Mouse (Mus musculus): Measurements from ENCODE around the gene Prkg2.

Prkg2 gene

DNA sequence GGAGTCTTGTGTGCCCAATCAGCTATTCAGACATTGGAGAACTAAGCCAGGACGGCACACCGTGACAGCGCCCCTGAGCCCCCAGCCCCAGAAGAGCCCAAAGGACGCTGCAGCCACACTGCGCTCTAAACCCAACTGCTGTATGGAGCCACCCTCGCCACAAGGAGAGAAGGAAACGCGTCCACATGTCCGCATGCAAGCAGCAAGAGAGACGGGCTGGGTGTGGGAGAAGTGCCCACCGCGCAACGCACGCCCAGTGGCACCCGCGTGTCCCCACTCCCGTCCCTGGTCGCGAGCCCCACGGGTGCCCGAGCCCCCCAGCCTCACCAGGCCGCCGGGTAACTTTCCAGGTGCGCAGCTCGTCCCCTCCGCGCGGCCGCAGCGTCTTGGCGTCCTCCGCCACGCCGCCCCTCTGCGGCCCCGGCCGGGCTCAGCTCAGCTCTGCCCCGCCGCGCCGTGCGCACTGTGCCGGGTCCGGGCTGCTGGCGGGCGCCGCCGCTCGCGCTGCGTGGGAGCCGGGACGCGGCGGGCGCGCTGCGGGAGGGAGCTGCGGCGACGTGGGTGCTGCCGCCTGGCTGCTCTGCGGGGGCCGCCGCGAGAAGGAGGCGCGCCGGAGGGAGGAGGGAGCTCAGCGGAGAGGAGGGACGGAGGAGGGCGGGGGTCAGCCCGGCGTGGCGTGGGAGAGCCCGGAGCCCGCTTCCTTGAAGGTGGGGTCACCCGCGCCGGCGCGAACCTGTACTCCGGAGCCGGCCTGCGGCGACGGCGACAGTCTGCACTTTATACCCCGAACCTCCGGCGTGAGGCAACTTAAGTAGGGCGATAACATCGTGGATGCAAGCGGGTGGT, at the start of gene Prkg2:
TSS of gene Prkg2 (minus strand) at position 756 of the 846 bp plus-strand sequence.
- no peak for DNase-seq (ENCODE audit: low read depth, low spot score)

DNA sequence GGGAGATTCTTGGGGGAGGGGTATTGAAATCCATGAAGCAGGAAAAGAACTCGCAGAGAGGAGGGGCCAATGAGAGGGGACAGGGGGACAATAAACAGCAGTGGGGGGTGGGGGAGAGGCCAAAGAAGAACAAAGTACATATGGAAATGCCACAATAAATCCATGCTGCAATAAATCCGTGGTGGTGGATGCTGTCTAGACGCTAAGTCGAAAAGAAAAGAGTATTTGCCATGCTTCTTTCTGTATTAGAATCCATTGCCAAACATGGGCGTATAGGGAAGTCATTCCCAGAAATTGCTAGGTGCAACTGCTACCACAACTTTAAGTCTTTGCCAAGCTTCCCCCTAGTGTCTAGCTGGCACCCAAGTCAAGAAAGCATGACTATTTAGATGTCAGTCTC, 46.8 kb upstream of the Prkg2 start:
- DNase-seq (ENCODE audit: low read depth, low spot score): no peak

- DNase-seq (ENCODE audit: low read depth, low spot score): no peak
Measured at GRCm38 (mm10) chr5:99078375-99078774, 41.2 kb upstream of the Prkg2 start.

GRCm38 (mm10) chr5:99068391-99068790, 31.2 kb upstream of the Prkg2 start:
- DNase-seq (ENCODE audit: low read depth, low spot score): no peak

DNA sequence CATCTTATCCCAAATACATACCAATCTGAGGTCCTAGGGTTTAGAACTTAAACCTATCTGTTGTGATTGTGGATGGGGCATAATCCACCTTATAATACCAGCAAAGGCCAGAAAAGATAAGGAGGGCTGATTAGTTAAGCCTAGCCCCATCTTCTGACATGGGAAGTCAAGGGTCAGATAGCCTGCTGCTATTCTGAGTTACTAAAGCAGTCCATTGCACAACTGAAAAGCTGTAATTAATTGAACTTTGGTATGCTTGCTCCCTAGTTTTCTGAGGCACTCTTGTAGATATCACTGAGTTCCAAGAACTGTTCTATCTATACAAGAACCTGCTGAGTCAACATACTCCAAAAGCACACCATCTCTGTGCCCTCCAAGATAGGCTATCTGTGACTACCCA, 25.4 kb upstream of the Prkg2 start:
- no peak for DNase-seq (ENCODE audit: low read depth, low spot score)

DNA sequence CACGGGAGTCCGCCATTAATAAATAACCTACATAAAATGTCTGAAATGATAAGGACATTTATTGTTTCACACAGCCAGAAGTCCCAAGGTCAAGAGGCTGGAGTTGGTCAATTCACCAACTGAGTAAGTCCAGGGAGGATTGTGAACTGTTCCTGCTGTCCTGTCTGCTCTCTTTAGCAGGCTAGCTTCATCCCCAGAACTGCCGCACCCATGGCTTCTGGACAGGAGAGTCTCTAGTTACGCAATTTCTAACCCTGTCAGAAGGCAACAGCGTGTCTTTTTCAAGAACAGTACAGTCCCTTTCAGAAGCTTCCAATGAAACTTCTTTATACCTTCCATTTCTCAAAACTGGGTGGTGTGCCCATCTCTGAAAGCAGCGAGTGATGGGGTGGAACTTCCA, 1.9 kb upstream of the Prkg2 start:
- no peak for DNase-seq (ENCODE audit: low read depth, low spot score)

DNA sequence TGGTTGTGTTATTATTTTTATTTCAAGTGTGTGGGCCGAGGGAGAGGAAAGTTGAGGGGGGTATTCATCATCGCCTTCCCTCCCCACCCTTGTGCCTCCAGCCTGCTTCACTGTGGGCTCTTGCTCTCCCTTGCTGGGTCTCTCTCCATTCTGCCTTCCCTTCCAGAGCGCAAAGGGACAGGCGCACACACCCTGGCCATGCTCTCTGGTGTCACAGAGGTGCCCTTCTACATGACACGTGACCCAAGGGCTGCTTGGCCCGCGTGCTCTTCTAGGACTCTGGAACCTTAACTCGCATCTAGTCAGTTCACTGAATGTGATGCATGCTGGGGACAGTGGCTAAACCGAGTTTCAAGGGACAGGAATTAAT, 276 bp upstream of the Prkg2 start:
- no peak for DNase-seq (ENCODE audit: low read depth, low spot score)

DNA sequence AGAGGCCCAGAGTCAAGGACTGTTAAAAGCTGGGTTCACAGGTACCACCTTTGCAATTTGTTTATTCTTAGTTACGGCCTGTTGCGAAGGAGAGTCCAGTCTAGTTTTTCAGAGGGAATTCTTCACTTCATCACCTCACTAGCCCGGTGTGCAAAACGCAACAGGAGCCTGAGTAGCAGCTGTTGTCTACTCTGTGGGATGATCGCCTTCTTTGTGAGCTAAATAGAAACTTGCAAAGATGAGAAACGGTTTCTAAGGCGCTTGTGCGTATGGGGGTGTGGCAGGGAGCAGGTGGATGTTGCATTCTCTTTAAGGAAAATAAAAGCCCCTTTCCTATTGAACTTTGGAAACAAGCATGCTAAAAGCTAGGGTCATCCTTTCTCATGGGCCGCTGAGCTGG, 1.2 kb downstream of the Prkg2 start:
- DNase-seq (ENCODE audit: low read depth, low spot score): no peak

DNA sequence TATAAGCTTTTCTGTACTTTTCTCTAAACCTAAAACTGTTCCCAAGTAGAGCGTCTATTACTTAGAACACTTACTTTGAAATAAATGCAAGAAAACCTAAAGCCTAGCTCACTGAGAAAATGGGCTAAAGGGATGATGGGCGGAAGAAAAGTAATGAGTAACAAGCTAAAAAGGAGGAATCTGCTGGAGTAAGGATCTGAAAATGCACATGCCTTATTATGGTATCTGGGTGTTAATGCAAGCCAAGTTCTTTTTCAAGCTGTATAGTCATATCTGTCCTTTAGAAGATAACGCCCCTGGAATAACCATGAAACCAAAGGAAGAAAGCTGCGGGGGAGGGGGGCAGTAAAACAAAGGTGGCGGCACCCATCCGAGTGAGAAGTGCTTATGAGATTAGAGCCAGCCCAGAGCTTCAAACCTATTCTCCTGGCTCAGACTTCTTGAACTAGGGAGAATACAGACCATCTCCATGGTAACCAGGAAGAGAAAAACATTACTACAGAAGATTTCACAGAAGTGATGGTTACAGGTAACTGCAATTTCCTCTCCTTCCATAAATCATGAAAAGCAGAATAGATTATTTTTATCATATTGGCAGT, 5.5 kb downstream of the Prkg2 start:
- no peak for DNase-seq (ENCODE audit: low read depth, low spot score)

DNA sequence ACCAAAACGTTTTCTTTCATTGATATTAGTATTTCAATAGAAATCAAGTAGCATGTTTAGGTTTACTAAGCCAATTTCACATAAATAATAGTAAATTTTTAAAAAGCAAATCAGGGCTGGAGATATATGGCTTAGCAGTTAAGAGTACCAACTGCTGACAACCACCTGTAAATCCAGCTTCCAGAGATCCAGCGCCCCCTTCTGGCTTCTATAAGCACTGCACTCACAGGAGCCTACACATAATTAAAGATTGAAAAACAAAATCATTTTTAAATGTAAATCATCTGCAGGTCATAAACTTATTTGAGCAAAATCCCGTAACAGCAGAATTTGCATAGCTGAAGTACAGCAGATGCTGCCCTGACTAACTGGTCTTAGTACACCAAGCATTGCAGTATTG, 10.8 kb downstream of the Prkg2 start:
- no peak for DNase-seq (ENCODE audit: low read depth, low spot score)

GRCm38 (mm10) chr5:99019709-99020108, 17.4 kb downstream of the Prkg2 start:
- no peak for DNase-seq (ENCODE audit: low read depth, low spot score)

DNA sequence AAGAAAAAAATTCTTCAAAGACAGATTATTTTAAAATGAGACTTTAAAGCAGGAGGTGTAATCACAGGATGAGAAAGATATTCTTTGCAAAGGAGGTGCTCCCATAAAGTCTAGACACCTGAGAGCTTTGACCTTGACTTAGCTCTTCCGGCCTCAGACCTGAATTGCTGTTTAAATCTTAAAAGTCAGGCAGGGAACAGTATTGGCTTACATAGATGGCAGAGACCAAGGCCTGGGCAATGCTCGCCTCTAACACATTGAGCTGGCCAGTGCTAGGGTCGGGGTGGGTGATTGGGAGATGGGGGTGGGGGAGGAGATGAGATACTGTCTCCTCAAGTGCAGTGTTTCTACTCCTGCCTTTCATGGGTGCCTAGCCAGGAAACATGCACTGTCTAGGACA, 22.0 kb downstream of the Prkg2 start:
- DNase-seq (ENCODE audit: low read depth, low spot score): no peak

GRCm38 (mm10) chr5:99010448-99011151, 26.6 kb downstream of the Prkg2 start:
- DNase-seq (ENCODE audit: low read depth, low spot score): no peak

DNA sequence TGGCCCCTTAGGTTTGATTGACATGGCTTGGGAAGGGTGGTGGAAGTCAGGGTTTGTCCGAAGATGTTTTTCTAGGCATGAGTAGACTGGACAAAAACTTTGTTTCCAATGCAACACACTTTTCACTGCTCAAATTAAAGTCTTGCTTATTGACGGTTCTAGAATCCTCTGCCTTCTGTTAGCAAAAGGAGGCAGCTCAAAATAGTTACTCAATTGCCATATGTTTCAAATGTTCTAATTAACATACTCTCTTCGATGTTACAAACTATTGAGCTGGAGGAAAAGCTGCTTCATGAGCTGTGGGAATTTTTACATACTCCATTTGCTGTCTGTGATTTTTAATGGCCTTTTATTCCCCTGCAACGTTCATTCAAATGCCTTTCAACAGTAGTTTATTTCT, 39.0 kb downstream of the Prkg2 start:
- no peak for DNase-seq (ENCODE audit: low read depth, low spot score)

DNA sequence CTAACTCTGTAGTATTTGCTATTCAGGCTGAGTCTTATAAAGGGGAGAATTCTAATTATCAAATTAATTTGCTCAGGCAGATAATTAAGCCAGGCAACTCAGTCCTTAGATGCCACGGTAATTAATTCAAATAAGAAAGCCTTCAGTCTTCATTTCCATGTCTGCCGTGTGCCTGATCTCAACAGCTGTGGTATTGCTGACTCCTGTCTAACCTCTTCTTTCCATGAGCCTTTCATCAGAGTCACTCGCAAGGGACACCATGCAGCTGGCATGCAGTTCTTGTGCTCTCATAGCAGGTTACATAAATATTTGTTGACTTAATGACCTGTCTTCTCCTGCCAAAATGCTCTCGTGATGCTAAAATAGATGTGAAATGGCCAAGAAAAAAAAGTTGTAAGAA, 41.4 kb downstream of the Prkg2 start:
- DNase-seq (ENCODE audit: low read depth, low spot score): no peak

GRCm38 (mm10) chr5:98991600-98991999, 45.6 kb downstream of the Prkg2 start:
- no peak for DNase-seq (ENCODE audit: low read depth, low spot score)

DNA sequence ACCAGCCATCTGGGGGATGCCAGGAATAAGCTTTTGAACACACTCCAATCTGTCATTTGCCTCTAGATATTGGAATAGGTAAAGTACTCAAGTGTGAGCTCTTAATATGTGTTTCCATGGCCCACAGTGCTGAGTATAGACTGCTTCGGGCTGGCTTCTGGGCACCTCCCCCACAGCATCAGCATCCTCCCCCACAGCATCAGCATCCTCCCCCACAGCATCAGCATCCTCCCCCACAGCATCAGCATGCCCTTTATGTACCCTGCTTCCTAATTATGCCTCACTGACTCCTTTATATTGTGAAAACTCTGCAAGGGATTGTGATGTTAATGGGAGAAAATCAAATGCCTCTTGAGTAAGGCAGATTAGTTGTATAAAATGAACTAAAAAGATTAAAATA, 49.5 kb downstream of the Prkg2 start:
- DNase-seq (ENCODE audit: low read depth, low spot score): no peak

- DNase-seq (ENCODE audit: low read depth, low spot score): no peak
Measured at GRCm38 (mm10) chr5:98987116-98987515, 50.0 kb downstream of the Prkg2 start.

DNA sequence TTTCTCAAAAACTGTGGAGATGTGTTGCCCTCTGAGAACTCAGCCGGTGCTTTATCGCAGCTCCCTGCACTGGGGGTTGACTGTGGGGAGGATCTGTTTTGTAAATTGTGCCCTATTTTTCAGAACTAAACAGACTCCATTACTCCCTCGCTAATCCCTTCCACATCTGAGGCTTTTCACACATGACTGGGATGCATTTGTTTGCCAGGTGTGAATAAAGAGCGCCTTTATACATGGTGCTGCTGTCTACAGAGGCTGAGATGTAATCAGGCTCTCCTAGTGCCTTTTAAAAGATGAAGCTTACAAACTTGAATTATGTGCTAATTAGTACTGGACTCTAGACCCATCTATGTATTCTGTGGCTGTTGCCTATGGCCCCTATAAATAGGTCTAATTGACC, 50.7 kb downstream of the Prkg2 start:
- DNase-seq (ENCODE audit: low read depth, low spot score): no peak

DNA sequence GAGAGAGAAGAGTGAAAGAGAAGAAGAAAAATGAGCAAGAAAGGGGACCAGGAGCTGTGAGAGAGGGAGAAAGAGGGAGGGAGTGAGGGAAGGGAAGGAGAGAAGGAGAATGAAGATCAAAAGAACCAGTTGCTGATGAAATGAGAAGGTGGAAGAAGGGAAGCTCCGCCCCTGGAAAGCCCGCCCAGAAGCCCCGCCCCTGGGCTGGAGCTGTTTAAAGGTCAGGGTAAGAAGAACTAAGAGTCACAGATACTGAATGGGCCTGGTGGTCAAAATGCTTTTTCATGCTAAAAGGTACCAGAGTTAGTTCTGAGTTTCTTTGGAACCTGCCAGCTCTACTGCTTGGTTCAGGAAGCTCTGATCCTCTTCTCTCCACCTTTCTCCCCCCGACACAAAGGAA, 51.1 kb downstream of the Prkg2 start:
- DNase-seq (ENCODE audit: low read depth, low spot score): no peak

DNA sequence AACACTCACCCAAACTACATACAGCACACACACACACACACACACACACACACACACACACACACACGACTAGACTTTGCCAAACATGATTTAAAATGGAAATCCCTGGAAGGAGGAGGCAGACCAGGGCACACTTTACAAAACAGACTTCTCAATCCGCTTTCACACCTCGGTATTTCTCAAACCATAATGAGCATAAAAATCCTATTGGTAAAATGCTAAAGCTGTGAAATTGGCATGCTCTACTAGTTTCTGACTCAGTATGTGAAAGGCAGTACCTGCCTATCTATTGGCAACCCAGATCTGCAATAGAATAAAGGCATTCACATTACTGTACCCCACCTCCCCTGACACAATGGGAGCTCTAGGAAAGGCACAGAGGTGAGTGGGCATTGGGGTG, 52.1 kb downstream of the Prkg2 start:
- DNase-seq (ENCODE audit: low read depth, low spot score): no peak

DNA sequence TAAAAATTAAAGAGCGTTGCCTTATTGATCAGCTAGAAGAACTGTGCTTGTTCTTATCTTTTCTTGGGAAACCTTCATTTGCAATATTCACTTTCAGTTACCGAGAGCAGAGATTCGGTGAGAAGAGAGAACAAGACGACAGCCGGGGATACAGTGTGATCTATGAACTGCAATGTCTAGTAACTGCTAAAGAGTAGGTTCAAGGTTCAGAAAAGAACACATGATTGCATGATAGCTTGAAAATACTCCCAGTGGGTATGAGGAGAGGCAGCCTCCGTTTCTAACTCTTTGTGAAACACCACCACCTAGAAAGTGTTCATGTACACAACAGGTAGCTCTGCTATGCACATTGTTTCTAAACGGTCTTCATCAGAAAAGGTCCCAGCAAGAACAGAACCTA, 55.8 kb downstream of the Prkg2 start:
- DNase-seq (ENCODE audit: low read depth, low spot score): no peak

DNA sequence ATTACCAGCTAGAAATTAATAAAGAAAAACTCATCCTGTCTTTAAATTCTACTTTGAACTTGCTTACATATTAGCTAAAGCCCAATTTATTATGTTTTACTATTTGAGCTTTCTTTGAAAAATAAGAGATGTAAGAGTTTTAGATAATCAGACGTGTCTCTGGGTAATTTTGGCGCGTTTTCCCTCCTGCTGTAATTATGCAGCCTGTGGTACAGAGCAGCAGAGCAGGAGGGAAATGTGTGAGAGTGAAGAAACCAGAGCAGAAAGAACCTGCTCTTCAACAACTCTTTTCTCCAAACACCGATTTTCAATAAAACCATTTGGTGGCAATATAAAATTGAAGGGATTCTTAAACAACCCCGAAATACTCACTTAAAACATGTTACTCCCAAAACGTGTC, 58.8 kb downstream of the Prkg2 start:
- no peak for DNase-seq (ENCODE audit: low read depth, low spot score)

All from retina, postnatal 7 days (tissue).